Mouse (Mus musculus) testis, postnatal 10 days (tissue): ENCODE data around the gene Diras1.

Source experiments
- DNase-seq: peaks from one replicate; pipeline ENCODE4 v3.0.0; 2021; ENCODE audit warnings: low spot score

The Diras1 gene

DNA sequence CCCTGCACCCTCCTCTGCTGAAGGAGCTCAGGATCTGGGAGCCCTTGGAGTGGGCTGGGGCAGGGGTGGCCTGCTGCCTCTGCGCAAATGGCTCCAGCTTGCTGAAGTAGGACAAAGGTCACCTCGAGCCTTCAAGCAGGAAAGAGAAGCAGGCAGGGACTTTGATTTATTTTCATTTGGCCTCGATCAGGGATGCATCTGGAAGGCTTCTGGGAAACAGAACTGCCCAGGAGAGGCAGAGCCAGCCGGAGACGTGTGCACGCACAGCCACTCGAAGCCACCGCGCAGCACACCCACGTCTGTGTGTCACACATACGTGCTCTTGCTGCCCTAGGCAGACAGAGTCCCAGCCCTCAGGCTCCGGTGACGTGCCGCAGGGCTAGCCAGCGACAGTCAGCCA lies 53.9 kb downstream of the Diras1 start:
- DNase-seq, result peak; percentile 46

DNA sequence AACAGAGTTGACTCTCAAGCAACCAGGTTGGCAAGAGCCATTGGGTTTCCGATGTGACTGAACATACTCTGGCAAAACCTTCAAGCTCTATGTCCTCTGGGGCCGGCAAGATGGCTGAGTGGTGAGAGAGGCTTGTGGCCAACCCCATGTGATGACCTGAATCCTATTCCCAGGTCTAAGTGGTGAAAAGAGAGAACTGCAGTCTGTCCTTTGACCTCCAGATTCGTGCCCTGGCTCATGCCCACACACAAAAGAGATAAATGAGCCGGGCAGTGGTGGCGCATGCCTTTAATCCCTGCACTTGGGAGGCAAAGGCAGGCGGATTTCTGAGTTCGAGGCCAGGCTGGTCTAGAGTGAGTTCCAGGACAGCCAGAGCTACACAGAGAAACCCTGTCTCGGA lies 55.3 kb downstream of the Diras1 start:
- no peak for DNase-seq
